Mouse (Mus musculus) gastrocnemius, postnatal 25 days (tissue): Measurements from ENCODE around the gene Olfr533. TPM values are rescaled to one million over a fixed set of nuclear protein-coding genes. Genes with fewer than 3 reads are reported as not detected.
"Not testable (repeated sequence)": the region's sequence is repeated elsewhere in the genome, so short reads cannot be mapped to it uniquely, and the experiment has no call there.

Experiments used
- DNase-seq: peaks from one replicate; pipeline ENCODE4 v3.0.0; 2022
- long read RNA-seq, 2 experiments: library from polyadenylated mRNA; stranded (forward); transcript quantifications; one replicate each; pipeline ENCODE4 v2.0.0; 2021
- total RNA-seq, 2 experiments: library from RNA; stranded (reverse); gene quantifications; 1 replicate in 1 of 2; 2 replicates in 1 of 2; pipeline ENCODE4 v1.2.3; 2021

Olfr533 gene
- not detected for total RNA-seq
- long read RNA-seq, experiment 1: 0 reads
- long read RNA-seq, experiment 2: 0 reads

DNA sequence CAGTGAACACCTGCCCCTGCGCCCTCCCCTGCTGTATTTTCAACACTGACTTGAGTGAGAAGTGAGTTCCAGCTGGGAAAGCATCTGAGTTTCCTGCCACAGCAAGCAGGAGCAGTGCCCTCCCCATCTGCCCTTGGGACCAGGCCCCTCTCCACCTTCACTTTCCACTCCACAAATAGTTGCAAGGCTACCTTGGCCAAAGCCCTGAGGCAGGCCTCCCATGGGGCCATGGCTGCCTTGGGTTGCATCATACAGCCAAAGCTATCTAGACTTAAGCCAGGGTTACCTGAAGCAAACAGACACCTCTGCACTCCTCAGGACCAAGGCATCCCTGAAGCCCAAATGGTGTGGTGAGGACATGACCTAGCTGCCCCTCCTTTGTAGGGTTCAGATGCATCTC, at the start of gene Olfr533:
Gene Olfr533, plus strand, starts transcription at position 301 of the 400 bp plus-strand sequence.
- DNase-seq: not testable (repeated sequence)

DNA sequence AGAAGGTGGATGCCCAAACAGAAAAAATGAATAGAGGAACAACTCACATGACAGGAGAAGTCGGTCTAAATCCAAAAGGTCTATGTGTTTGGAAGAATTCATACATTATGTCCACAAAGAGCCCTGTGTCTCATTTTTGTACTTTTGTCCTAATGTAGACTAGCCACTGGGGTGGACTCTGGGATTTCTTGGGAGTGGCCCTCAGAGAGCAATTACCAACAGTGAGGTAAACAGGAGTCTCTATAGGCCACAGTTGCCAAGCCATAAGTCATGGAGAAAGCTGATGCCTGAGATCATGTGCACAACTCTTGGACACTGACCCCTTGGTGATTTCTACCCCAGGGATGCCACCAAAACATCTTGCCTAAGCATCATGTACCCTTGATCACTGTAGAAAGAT, 41.6 kb upstream of the Olfr533 start, which contains the start of gene Olfr532:
Gene Olfr532, minus strand, starts transcription at position 101 of the 400 bp plus-strand sequence.
- DNase-seq: no peak

DNA sequence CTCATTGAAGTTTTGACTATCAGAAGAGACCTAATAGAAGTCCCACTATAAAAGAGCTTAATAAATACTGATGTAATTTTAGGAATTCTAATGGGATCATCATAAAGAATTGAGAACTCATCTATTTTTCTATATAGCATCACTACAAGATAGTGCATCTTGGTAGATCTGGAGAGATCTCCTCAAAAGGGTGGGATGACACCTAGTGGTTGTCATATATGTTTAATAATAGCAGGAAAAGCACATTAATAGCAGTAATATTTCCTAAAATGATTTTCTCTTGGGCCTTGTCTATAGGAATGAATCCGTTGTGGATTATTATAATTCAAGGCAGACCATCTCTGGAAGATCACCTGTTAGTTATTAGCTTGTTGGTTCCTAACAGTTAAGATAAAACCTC, 20.0 kb upstream of the Olfr533 start:
- no peak for DNase-seq

DNA sequence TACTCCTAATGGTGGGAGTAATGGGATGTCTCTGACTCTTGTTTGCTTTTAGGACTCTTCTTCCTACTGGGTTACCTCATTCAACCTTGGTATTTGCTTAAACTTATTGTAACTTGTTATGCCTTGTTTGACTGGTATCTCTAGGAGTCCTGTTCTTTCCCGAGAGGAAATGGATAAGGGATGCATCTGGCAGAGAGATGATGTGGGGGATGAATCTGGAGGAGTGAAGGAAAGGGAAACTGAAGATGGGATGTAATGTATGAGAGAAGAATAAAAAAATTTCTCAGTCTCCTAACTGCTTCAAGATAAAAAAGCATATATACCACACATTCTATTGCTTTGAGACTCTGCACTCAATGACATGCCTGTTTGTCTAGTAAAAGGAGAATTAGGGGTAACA, 14.7 kb downstream of the Olfr533 start:
- DNase-seq: no peak

DNA sequence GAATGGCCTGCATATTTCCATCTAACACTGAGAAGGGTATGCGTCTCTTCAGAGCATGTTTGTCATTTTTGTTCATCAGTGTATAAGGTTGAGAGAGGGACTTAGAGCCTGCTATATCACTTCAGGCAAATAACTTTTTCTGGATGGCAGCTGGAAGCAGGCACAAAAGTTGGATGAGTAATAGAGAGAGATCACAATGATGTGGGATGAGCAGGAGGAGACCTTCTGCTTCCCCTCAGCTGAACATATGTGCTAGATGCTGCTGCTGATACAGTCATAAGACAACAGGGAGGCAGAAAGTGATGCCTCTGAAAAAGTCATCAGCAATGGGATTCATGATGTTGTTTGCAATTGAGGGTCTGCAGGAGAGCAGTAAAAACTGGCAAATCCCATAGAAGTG, 15.6 kb downstream of the Olfr533 start:
- no peak for DNase-seq

DNA sequence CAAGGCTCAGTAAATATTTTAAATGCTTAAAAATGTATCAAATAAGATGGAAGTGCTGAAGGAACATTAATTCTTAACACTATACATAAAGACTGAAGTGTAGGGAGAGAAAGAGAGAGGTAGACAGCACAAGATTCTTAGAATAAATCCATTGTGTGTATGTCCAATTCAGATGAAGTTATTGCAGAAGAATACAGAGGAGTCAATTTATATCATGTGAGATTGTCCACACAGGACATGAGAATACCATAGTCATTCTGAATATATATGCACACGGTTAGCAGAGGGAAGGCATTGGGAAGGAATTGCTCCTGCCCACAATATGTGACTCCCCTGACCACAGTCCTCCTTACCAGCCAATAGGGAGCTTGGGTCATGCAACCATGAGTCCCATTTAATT, 20.7 kb downstream of the Olfr533 start, which contains the start of gene Olfr535:
Gene Olfr535, plus strand, starts transcription at position 301 of the 400 bp plus-strand sequence.
- no peak for DNase-seq

DNA sequence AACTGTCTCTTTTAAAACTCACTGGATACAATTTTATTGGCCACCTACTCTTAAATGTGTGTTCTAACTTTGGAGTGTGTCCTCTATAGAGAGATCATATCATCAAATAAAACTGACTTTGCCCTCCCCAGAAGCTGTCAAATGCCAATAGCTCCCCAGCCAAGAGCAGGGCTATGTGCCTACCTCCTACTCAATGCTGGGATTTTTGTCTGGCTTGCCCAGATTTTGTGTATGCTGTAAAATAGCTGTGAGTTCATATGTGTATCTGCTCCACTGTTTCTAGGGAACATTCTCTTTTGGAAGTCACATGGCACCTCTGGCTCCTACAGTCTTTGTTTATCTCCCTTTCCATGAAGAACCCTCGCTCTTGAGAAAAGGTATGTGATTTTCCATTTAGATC, 25.8 kb downstream of the Olfr533 start:
- DNase-seq: no peak

DNA sequence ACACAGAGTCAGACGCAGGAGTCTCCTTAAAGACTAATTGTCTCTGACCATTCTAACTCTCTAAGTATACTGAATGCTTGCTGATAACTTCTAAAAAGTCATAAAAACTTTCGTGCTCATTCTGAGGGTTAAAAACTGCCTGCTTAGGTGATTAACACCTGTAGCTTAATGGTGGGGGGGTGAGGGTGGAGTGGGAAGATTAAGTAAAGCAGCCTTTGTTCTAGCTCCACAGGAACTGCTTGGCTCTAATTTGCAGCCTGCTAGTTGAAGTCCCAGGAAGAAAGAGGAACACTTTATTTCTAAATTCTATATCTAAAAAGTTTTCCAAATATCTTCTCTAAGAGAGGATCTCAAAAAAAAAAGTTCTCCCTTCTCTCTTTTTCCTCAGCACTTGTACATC, 31.1 kb downstream of the Olfr533 start:
- no peak for DNase-seq

DNA sequence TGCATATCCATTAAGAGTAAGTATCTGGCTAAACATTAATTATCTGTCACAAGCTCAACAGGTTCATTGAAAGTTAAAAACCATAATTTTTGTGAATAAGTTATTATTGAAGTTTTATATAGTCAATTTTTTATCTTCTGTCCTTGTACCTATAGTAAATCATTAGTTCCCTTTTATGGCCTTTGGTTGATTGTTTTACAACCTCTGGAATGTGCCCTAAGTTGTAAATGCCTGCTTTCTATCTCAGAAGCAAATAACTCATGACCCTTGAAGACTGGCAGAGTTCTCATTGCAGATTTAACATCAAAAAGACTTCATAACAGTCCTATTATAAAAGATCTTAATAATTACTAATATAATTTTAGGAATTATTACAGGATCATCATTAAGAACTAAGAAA, 31.5 kb downstream of the Olfr533 start:
- DNase-seq: no peak

DNA sequence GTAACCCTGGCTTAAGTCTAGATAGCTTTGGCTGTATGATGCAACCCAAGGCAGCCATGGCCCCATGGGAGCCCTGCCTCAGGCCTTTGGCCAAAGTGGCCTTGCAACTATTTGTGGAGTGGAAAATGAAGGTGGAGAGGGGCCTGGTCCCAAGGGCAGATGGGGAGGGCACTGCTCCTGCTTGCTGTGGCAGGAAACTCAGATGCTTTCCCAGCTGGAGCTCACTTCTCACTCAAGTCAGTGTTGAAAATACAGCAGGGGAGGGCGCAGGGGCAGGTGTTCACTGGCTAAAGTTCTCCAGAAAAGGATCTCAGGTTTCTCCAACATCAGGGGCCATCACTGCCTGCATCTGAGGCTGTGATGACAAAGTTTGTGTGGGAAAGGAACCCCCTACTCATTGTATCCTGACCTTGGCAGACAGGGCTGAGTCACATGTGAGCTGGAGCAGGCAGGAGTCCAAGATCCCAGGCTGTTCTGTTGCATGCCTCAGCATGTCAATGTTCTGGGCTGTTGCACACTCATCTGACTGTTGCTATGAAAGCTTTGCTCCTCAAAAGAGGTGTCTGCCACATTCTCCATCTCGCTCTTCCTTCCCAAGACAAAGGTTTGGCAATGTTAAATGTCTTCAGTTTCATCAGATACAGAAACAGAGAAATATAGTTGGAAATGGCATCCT, 44.3 kb downstream of the Olfr533 start, which contains the start of gene Olfr536:
Gene Olfr536, minus strand, starts transcription at position 51 of the 676 bp plus-strand sequence.
- not testable (repeated sequence) for DNase-seq

Other genes starting within 250 kb of the Olfr533 start
- gene Cd163l1, start 245.1 kb upstream of the Olfr533 start, total RNA-seq: not detected
- not detected for gene 5830411N06Rik, start 216.1 kb upstream of the Olfr533 start, total RNA-seq
- gene Olfr525, start 142.5 kb upstream of the Olfr533 start, total RNA-seq: not detected
- gene Olfr527, start 129.4 kb upstream of the Olfr533 start, total RNA-seq: not detected
- not detected for gene Olfr60, start 101.7 kb upstream of the Olfr533 start, total RNA-seq
- gene Olfr530, start 87.0 kb upstream of the Olfr533 start, total RNA-seq: not detected
- not detected for gene Olfr531, start 60.5 kb upstream of the Olfr533 start, total RNA-seq
- not detected for gene Olfr532, start 41.7 kb upstream of the Olfr533 start, total RNA-seq
- not detected for gene Olfr535, start 20.8 kb downstream of the Olfr533 start, total RNA-seq
- not detected for gene Olfr536, start 44.0 kb downstream of the Olfr533 start, total RNA-seq
- gene Olfr538, start 104.5 kb downstream of the Olfr533 start, total RNA-seq: not detected
- not detected for gene Olfr46, start 137.9 kb downstream of the Olfr533 start, total RNA-seq
- gene Olfr61, start 165.6 kb downstream of the Olfr533 start, total RNA-seq: not detected
- not detected for gene Olfr53, start 183.1 kb downstream of the Olfr533 start, total RNA-seq
- gene Olfr539, start 196.6 kb downstream of the Olfr533 start, total RNA-seq: not detected
- gene Olfr45, start 218.6 kb downstream of the Olfr533 start, total RNA-seq: not detected
- gene Olfr541, start 233.9 kb downstream of the Olfr533 start, total RNA-seq: not detected